Mouse (Mus musculus): Measurements from ENCODE around the gene Asb3. TPM values are rescaled to one million over a fixed set of nuclear protein-coding genes. Genes with fewer than 3 reads are reported as not detected.
A peak's percentile ranks its signal among the peaks of the same experiment; 100 is the strongest.

Gene Asb3
- polyA plus RNA-seq, 1 experiment from 2014 or later, result 9.0 TPM

- H3K27me3 ChIP-seq (ENCODE audit: insufficient read depth, low read length), result no peaks in the 10 kb centered on the region
- DNase-seq (peak; percentile 27), ATAC-seq (no peak)
- peaks cover 13% of the 10 kb centered on the region for H3K4me1 ChIP-seq (ENCODE audit: insufficient read depth)
- peak overlapping the region; percentile 90; the same call in 1 of the 2 replicates for H3K27ac ChIP-seq (ENCODE audit: low read depth)
- TF ChIP-seq CTCF (IDR thresholded peaks at IDR 0.05; ENCODE audit: low read depth), result no peak
- no peak for TF ChIP-seq EP300 (IDR thresholded peaks at IDR 0.05; ENCODE audit: low read depth)
- peaks cover 28% of the 10 kb centered on the region for H3K36me3 ChIP-seq (replicated peaks; ENCODE audit: insufficient read depth, low read length)
- H3K4me2 ChIP-seq (ENCODE audit: low read depth, low read length), result peak overlapping the region; percentile 88
- H3K4me3 ChIP-seq (ENCODE audit: low read depth, low read length), result peak overlapping the region; percentile 94
- peak overlapping the region; percentile 92 for H3K9ac ChIP-seq (replicated peaks)
- WGBS (ENCODE audit: insufficient replicate concordance), result 42% methylated on average over 5 of the region's 5 CpGs
- H3K9me3 ChIP-seq (ENCODE audit: low read length), result no peaks in the 10 kb centered on the region
Observed at GRCm38 (mm10) chr11:30952829-30953228, 67.6 kb downstream of the Asb3 start.

GRCm38 (mm10) chr11:30953469-30954154 is 68.4 kb downstream of the Asb3 start:
- Histone ChIP-seq H3K36me3 (replicated peaks; ENCODE audit: insufficient read depth, low read length) (peaks cover 25% of the 10 kb centered on the region), H3K9me3 (ENCODE audit: low read length) (no peaks in the 10 kb centered on the region), H3K4me3 (ENCODE audit: low read depth, low read length) (peak overlapping the region; percentile 94), H3K27ac (ENCODE audit: low read depth) (peak overlapping the region; percentile 90), H3K4me2 (ENCODE audit: low read depth, low read length) (peak overlapping the region; percentile 88), H3K9ac (replicated peaks) (peak overlapping the region; percentile 92), H3K27me3 (ENCODE audit: insufficient read depth, low read length) (no peaks in the 10 kb centered on the region), H3K4me1 (ENCODE audit: insufficient read depth) (peaks cover 13% of the 10 kb centered on the region)
- ATAC-seq (peak; percentile 75), DNase-seq (peak; percentile 59)
- under 1% methylated on average over 28 of the region's 32 CpGs for WGBS (ENCODE audit: insufficient replicate concordance)
- no peak for TF ChIP-seq EP300 (IDR thresholded peaks at IDR 0.05; ENCODE audit: low read depth)
- peak; percentile 26 for TF ChIP-seq CTCF (IDR thresholded peaks at IDR 0.05; ENCODE audit: low read depth)

GRCm38 (mm10) chr11:30954279-30954725 is 69.1 kb downstream of the Asb3 start, which contains the start of gene Erlec1:
TSS of gene Erlec1 (minus strand) at chr11:30954335.
- Histone ChIP-seq H3K27ac (ENCODE audit: low read depth) (peak within 1 kb of the TSS; percentile 90), H3K4me2 (ENCODE audit: low read depth, low read length) (peak within 1 kb of the TSS; percentile 88), H3K27me3 (ENCODE audit: insufficient read depth, low read length) (no peaks in the 10 kb centered on the region), H3K4me1 (ENCODE audit: insufficient read depth) (peaks cover 13% of the 10 kb centered on the region), H3K9me3 (ENCODE audit: low read length) (no peaks in the 10 kb centered on the region), H3K4me3 (ENCODE audit: low read depth, low read length) (peak within 1 kb of the TSS; percentile 94), H3K9ac (replicated peaks) (peak within 1 kb of the TSS; percentile 92), H3K36me3 (replicated peaks; ENCODE audit: insufficient read depth, low read length) (peaks cover 18% of the 10 kb centered on the region)
- WGBS (ENCODE audit: insufficient replicate concordance), result 1% methylated on average over 40 of the region's 40 CpGs
- ATAC-seq (peak; percentile 95), DNase-seq (peak; percentile 88)
- TF ChIP-seq EP300 (IDR thresholded peaks at IDR 0.05; ENCODE audit: low read depth) (no peak), CTCF (IDR thresholded peaks at IDR 0.05; ENCODE audit: low read depth) (peak; percentile 27)

- Histone ChIP-seq H3K4me3 (ENCODE audit: low read depth, low read length) (peak overlapping the region; percentile 77), H3K27ac (ENCODE audit: low read depth) (peak overlapping the region; percentile 95), H3K27me3 (ENCODE audit: insufficient read depth, low read length) (no peaks in the 10 kb centered on the region), H3K9me3 (ENCODE audit: low read length) (no peaks in the 10 kb centered on the region), H3K9ac (replicated peaks) (peak overlapping the region; percentile 60; the same call in 1 of the 2 replicates), H3K36me3 (replicated peaks; ENCODE audit: insufficient read depth, low read length) (peaks cover 8% of the 10 kb centered on the region; the same call in 1 of the 2 replicates), H3K4me2 (ENCODE audit: low read depth, low read length) (peak overlapping the region; percentile 81), H3K4me1 (ENCODE audit: insufficient read depth) (0 out of 2 replicates have a peak, but pooled peaks cover 4% of the 10 kb centered on the region)
- no peak for ATAC-seq
- 30% methylated on average over 2 of the region's 2 CpGs for whole genome bisulfite sequencing (ENCODE audit: insufficient replicate concordance)
- TF ChIP-seq EP300 (IDR thresholded peaks at IDR 0.05; ENCODE audit: low read depth) (no peak), CTCF (IDR thresholded peaks at IDR 0.05; ENCODE audit: low read depth) (no peak)
- no peak for DNase-seq
Observed at GRCm38 (mm10) chr11:30985237-30985636, 100.0 kb downstream of the Asb3 start.

- 0 out of 2 replicates have a peak, but pooled peaks cover 4% of the 10 kb centered on the region for H3K4me1 ChIP-seq (ENCODE audit: insufficient read depth)
- DNase-seq (peak; percentile 93), ATAC-seq (peak; percentile 98)
- peaks cover 8% of the 10 kb centered on the region; the same call in 1 of the 2 replicates for H3K36me3 ChIP-seq (replicated peaks; ENCODE audit: insufficient read depth, low read length)
- peak within 1 kb of the TSS; percentile 86 for H3K9ac ChIP-seq (replicated peaks)
- peak within 1 kb of the TSS; percentile 77 for H3K4me3 ChIP-seq (ENCODE audit: low read depth, low read length)
- H3K9me3 ChIP-seq (ENCODE audit: low read length), result no peaks in the 10 kb centered on the region
- peak within 1 kb of the TSS; percentile 95 for H3K27ac ChIP-seq (ENCODE audit: low read depth)
- H3K27me3 ChIP-seq (ENCODE audit: insufficient read depth, low read length), result no peaks in the 10 kb centered on the region
- under 1% methylated on average over 22 of the region's 22 CpGs for WGBS (ENCODE audit: insufficient replicate concordance)
- TF ChIP-seq CTCF (IDR thresholded peaks at IDR 0.05; ENCODE audit: low read depth) (no peak), EP300 (IDR thresholded peaks at IDR 0.05; ENCODE audit: low read depth) (peak; percentile 77; the same call in 1 of the 2 replicates)
- H3K4me2 ChIP-seq (ENCODE audit: low read depth, low read length), result peak within 1 kb of the TSS; percentile 81
Observed at GRCm38 (mm10) chr11:30985877-30986624, 100.8 kb downstream of the Asb3 start, which contains the start of gene Chac2. TSS of gene Chac2 (minus strand) at chr11:30986350.

GRCm38 (mm10) chr11:30986625-30987017 is 101.4 kb downstream of the Asb3 start:
- Histone ChIP-seq H3K9me3 (ENCODE audit: low read length) (no peaks in the 10 kb centered on the region), H3K27ac (ENCODE audit: low read depth) (peak overlapping the region; percentile 95), H3K4me3 (ENCODE audit: low read depth, low read length) (peak overlapping the region; percentile 77), H3K4me2 (ENCODE audit: low read depth, low read length) (peak overlapping the region; percentile 81), H3K4me1 (ENCODE audit: insufficient read depth) (0 out of 2 replicates have a peak, but pooled peaks cover 4% of the 10 kb centered on the region), H3K9ac (replicated peaks) (peak overlapping the region; percentile 86), H3K27me3 (ENCODE audit: insufficient read depth, low read length) (no peaks in the 10 kb centered on the region), H3K36me3 (replicated peaks; ENCODE audit: insufficient read depth, low read length) (peaks cover 8% of the 10 kb centered on the region; the same call in 1 of the 2 replicates)
- ATAC-seq (peak; percentile 67), DNase-seq (no peak)
- TF ChIP-seq EP300 (IDR thresholded peaks at IDR 0.05; ENCODE audit: low read depth), result no peak
- TF ChIP-seq CTCF (IDR thresholded peaks at IDR 0.05; ENCODE audit: low read depth), result no peak
- 0% methylated on average over 2 of the region's 2 CpGs for WGBS (ENCODE audit: insufficient replicate concordance)
